Mouse (Mus musculus) B cell, adult 67 days (primary cell): ENCODE results near the gene 4930579F01Rik. TPM values are rescaled to one million over a fixed set of nuclear protein-coding genes. Genes with fewer than 3 reads are reported as not detected.

ENCODE experiments used
- total RNA-seq, 2 experiments: library from RNA; stranded (reverse); gene quantifications; 4 replicates each; pipeline ENCODE4 v1.2.4; 2023

Gene 4930579F01Rik
- not detected for total RNA-seq

DNA sequence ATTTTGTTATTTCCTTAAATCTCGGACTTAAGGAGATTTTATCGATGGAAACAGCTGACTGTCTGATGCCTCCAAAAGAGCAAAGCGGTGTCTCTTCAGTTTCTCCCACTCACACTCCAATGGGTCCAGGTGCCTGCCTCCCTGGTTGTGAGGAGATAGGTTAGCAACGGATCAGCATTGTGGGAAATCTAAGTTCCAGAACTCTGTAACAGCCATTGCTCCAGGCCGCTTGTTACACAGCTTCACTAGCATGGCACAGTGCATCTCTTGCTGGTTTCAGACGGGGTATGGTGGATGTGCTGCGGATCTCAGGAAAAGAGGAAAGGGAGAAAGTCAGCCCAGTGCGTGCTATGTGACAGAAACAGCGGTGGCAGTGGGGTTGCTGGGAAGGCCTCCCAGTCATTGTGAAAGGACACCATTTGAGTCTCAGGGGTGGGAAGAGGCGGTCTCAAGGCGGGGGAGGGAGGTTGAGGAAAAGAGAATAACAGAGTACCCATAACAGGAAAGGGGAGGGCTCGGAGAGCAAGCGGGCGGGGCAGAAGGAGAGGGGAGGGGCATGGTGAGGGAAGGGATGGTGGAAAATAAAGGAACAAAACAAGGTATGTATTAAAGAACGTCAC lies at the start of gene 4930579F01Rik:
Gene 4930579F01Rik, minus strand, starts transcription at position 143 of the 620 bp plus-strand sequence.

GRCm38 (mm10) chr3:138217631-138218264 lies 24.1 kb upstream of the 4930579F01Rik start, which contains the start of gene Adh7:
Gene Adh7, plus strand, starts transcription at chr3:138217760.

GRCm38 (mm10) chr3:138144642-138145171 lies 48.9 kb downstream of the 4930579F01Rik start, which contains the start of gene Mttp:
Gene Mttp, minus strand, starts transcription at chr3:138144968.

GRCm38 (mm10) chr3:138143315-138144059 lies 50.1 kb downstream of the 4930579F01Rik start, which contains the start of gene Trmt10a:
Gene Trmt10a, plus strand, starts transcription at chr3:138143448.

Other genes with a start within 250 kb of the 4930579F01Rik start
- 10 to 100 TPM; 76.4 to 91.6 TPM for gene Dapp1, start 212.3 kb downstream of the 4930579F01Rik start, total RNA-seq
- not detected for gene 1110002E22Rik, start 128.8 kb downstream of the 4930579F01Rik start, total RNA-seq
- not detected for gene Gm5105, start 126.4 kb downstream of the 4930579F01Rik start, total RNA-seq
- gene Trmt10a, start 50.4 kb downstream of the 4930579F01Rik start, total RNA-seq = 1 to 10 TPM; 6.0 to 6.5 TPM
- gene Mttp, start 48.9 kb downstream of the 4930579F01Rik start, total RNA-seq = 1 to 10 TPM; 1.2 to 2.5 TPM
- gene Adh7, start 23.9 kb upstream of the 4930579F01Rik start, total RNA-seq = not detected
- not detected for gene Adh1, start 67.2 kb upstream of the 4930579F01Rik start, total RNA-seq
- not detected for gene Adh6a, start 119.5 kb upstream of the 4930579F01Rik start, total RNA-seq
- not detected for gene Adh6b, start 147.9 kb upstream of the 4930579F01Rik start, total RNA-seq
- not detected for gene Adh4, start 221.6 kb upstream of the 4930579F01Rik start, total RNA-seq
- gene Adh5, start 249.3 kb upstream of the 4930579F01Rik start, total RNA-seq = 10 to 100 TPM; 59.9 to 72.0 TPM